Mouse (Mus musculus) forebrain, embryonic 14.5 days (tissue): ENCODE data around the gene Blcap. TPM values are rescaled to one million over a fixed set of nuclear protein-coding genes. Genes with fewer than 3 reads are reported as not detected.

Experiments used
- ATAC-seq: fragments of 200-750 bp; cut with Nextera tagmentation; 2 replicates; pipeline ENCODE4 v1.8.0; 2017; ENCODE audit warnings: mild to moderate bottlenecking, moderate library complexity
- DNase-seq: peaks from one replicate; pipeline ENCODE4 v3.0.0-alpha.2; 2015; ENCODE audit warnings: low spot score
- H3K27ac ChIP-seq: fragments of 300-500 bp; sonication (generic); 2 replicates; pipeline ENCODE4 v1.5.1; 2014; ENCODE audit warnings: low read depth, mild to moderate bottlenecking, control low read depth, low read length, moderate library complexity
- H3K27me3 ChIP-seq: fragments of 300-500 bp; sonication (generic); replicated peaks from 2 replicates; pipeline ENCODE4 v1.6.1; 2014; ENCODE audit warnings: low read length, control low read depth, mixed read lengths; ENCODE audit not compliant: control insufficient read depth, insufficient read depth
- H3K36me3 ChIP-seq: fragments of 300-500 bp; sonication (generic); 2 replicates; pipeline ENCODE4 v1.6.1; 2014; ENCODE audit warnings: low read length, control low read depth; ENCODE audit not compliant: control insufficient read depth, insufficient read depth
- H3K4me1 ChIP-seq: fragments of 300-500 bp; sonication (generic); 2 replicates; pipeline ENCODE4 v1.6.1; 2014; ENCODE audit warnings: antibody characterized with exemption, low read length, control low read depth; ENCODE audit not compliant: control insufficient read depth, insufficient read depth
- H3K4me2 ChIP-seq: fragments of 300-500 bp; sonication (generic); 2 replicates; pipeline ENCODE4 v1.6.1; 2014; ENCODE audit warnings: mild to moderate bottlenecking, control low read depth, low read length
- H3K4me3 ChIP-seq: fragments of 300-500 bp; sonication (generic); 2 replicates; pipeline ENCODE4 v1.5.1; 2014; ENCODE audit warnings: low read depth, low read length, control low read depth
- H3K9ac ChIP-seq: fragments of 300-500 bp; sonication (generic); 2 replicates; pipeline ENCODE4 v1.6.1; 2014; ENCODE audit warnings: mild to moderate bottlenecking, low read length, control low read depth, moderate library complexity
- H3K9me3 ChIP-seq: fragments of 300-500 bp; sonication (generic); replicated peaks from 2 replicates; pipeline ENCODE4 v1.6.1; 2016; ENCODE audit warnings: low read length, control low read depth, mixed read lengths; ENCODE audit not compliant: control insufficient read depth
- WGBS: fragments of 180-500 bp; shearing (Covaris S2); extraction: QIAGEN DNeasy Blood & Tissue Kit; methylation state at CpG from one replicate; pipeline ENCODE4 v1.1.7; 2014; 5-methylcytosine and 5-hydroxymethylcytosine counted together
- polyA plus RNA-seq: library from polyadenylated mRNA; unstranded; fragments of >200 nt; fragmentation: Nextera tagmentation; extraction: Ambion mirVana; gene quantifications from 2 replicates; pipeline ENCODE4 v1.2.1, GENCODE M21; 2014

Gene Blcap
- polyA plus RNA-seq, 1 experiment from 2014 or later, result 240 TPM

DNA sequence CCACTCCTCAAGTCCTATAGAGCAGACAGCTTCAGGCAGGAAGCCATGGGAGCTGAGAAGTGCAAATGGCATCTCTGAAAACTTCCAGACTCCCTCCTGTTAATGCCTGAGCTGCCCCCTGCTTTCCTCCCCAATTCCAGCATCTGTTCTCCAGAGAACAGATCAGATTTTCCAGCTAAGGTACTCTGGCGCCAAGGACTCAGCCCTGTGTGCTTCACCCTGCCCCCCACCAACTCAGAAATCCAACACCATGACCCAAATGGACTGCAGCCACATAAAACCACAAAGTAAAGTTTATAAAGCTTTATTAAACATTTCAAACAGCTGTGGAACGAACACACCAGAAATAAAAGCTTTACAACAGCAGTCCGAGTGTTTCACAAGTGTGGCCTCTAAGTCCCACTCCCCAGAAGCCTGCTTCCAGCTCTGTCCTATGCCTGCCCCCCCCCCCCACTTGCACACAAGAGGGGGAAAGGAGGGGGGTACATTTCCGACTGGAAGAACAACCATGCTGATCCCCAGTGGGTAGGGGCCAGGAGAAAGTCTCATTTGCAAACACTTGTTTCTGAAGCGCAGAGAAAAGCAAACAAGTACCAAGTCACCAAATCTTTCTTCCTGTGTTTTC, 14.9 kb downstream of the Blcap start:
- WGBS, result 74% methylated on average over 5 of the region's 5 CpGs
- H3K4me2 ChIP-seq, result no peak overlapping the region
- H3K27ac ChIP-seq, result no peak overlapping the region
- H3K9ac ChIP-seq, result no peak overlapping the region
- H3K9me3 ChIP-seq, result peaks cover 15% of the 10 kb centered on the region
- DNase-seq, result no peak
- ATAC-seq, result no peak
- no peak overlapping the region for H3K4me3 ChIP-seq
- H3K27me3 ChIP-seq, result no peaks in the 10 kb centered on the region
- H3K4me1 ChIP-seq, result peaks cover 3% of the 10 kb centered on the region; the same call in 1 of the 2 replicates
- H3K36me3 ChIP-seq, result peaks cover 27% of the 10 kb centered on the region

DNA sequence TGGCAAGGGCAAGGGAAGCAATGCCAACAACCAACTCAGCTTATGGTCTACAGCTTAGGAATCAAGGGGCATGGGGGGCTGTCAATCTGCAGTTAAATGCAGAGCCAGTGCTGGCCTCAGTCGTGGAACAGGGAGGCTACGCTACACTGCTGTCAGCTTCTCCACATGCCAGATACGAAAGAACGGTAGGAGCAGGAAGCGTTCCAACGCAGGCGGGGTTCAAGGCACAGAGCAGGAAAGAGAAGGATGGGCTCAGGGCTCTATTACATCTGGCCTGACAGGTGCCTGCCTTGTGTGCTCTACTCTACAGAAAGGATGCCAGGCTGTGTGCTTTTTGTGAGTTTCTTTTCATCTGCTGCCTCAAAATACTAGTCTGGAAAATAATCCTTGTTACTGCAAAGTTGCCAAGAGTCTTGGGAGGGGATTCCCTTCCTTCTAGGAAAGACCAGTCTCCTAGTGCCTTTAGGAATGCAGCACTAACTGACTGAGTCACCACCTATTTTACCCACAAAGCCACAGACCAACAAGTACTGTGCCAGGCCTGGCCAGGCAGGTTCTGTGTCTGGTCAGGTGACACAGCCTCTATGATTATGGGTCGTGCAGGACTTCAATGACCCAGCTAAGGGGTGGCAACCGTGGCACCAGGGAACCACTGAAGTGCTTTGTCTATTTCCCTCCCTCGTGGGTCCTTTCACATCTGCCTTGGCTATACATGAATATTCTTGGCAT, 18.8 kb downstream of the Blcap start:
- WGBS, result 73% methylated on average over 10 of the region's 10 CpGs
- 0 out of 2 replicates have a peak, but pooled peaks cover 3% of the 10 kb centered on the region for H3K4me1 ChIP-seq
- DNase-seq, result no peak
- H3K27me3 ChIP-seq, result no peaks in the 10 kb centered on the region
- no peak overlapping the region for H3K4me3 ChIP-seq
- H3K9me3 ChIP-seq, result no peaks in the 10 kb centered on the region
- no peak for ATAC-seq
- H3K36me3 ChIP-seq, result peaks cover 19% of the 10 kb centered on the region
- H3K9ac ChIP-seq, result 0 out of 2 replicates have a peak overlapping the region, but pooled peaks have one; percentile 18
- H3K27ac ChIP-seq, result peak overlapping the region; percentile 27; the same call in 1 of the 2 replicates
- H3K4me2 ChIP-seq, result no peak overlapping the region

DNA sequence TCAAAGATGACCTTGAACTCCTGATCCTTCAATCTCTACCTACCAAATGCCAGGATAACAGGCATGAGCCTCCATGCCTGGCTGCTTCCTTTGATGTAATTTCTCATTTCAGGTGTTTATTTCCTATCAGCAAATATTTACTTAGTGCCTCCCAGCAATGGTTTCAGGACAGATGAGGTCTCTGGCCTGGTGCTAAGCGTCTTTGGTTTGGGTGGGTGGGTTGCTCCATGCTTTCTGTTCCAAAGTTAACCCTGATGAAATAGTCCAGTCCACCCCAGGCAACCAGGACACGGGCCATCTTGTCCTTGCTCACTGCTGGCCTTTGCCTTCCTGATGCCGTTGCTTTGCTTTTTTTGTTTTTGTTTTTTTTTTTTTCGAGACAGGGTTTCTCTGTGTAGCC, 20.8 kb downstream of the Blcap start:
- DNase-seq, result no peak
- H3K9me3 ChIP-seq, result no peaks in the 10 kb centered on the region
- no peak overlapping the region for H3K27ac ChIP-seq
- WGBS, result 91% methylated on average over 4 of the region's 4 CpGs
- no peak for ATAC-seq
- no peak overlapping the region for H3K4me2 ChIP-seq
- H3K9ac ChIP-seq, result no peak overlapping the region
- 0 out of 2 replicates have a peak, but pooled peaks cover 7% of the 10 kb centered on the region for H3K36me3 ChIP-seq
- peaks cover 14% of the 10 kb centered on the region for H3K4me1 ChIP-seq
- no peak overlapping the region for H3K4me3 ChIP-seq
- H3K27me3 ChIP-seq, result no peaks in the 10 kb centered on the region

- no peak overlapping the region for H3K4me3 ChIP-seq
- no peaks in the 10 kb centered on the region for H3K9me3 ChIP-seq
- peak; percentile 60 for DNase-seq
- no peak overlapping the region for H3K4me2 ChIP-seq
- H3K27me3 ChIP-seq, result no peaks in the 10 kb centered on the region
- 0 out of 2 replicates have a peak overlapping the region, but pooled peaks have one; percentile 10 for H3K27ac ChIP-seq
- no peak overlapping the region for H3K9ac ChIP-seq
- peaks cover 41% of the 10 kb centered on the region for H3K4me1 ChIP-seq
- ATAC-seq, result no peak
- peaks cover 11% of the 10 kb centered on the region; the same call in 1 of the 2 replicates for H3K36me3 ChIP-seq
Measured at GRCm38 (mm10) chr2:157546686-157547085, 24.4 kb downstream of the Blcap start.

GRCm38 (mm10) chr2:157544333-157544888, 26.7 kb downstream of the Blcap start:
- Histone ChIP-seq H3K36me3 (peaks cover 11% of the 10 kb centered on the region; the same call in 1 of the 2 replicates), H3K27me3 (no peaks in the 10 kb centered on the region), H3K9me3 (no peaks in the 10 kb centered on the region), H3K4me2 (no peak overlapping the region), H3K27ac (peak overlapping the region; percentile 17; the same call in 1 of the 2 replicates), H3K9ac (no peak overlapping the region), H3K4me3 (no peak overlapping the region), H3K4me1 (peaks cover 63% of the 10 kb centered on the region)
- DNase-seq (peak; percentile 76), ATAC-seq (peak; percentile 38)
- WGBS, result 18% methylated on average over 9 of the region's 9 CpGs

DNA sequence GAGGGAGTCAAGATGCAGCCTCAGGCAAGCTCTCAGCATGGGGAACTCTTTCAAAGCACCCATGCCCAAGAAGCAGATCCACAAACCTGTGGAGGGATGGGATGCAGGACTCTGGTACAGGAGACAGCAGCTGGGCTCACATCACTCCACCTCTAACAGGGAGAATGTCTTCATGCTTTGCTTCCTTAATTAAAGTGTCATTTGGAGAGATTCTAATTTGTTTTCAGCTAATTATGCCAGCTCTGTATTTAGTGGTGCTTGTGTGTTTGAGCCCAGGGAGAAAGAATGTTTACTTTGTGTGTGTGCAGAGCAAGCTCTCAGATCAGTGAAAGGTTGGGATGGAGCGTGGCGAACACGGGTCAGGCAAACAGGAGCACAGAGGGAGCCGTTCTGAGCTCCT, 28.7 kb downstream of the Blcap start:
- WGBS, result 8% methylated on average over 4 of the region's 4 CpGs
- no peak for ATAC-seq
- no peak overlapping the region for H3K9ac ChIP-seq
- peaks cover 65% of the 10 kb centered on the region for H3K4me1 ChIP-seq
- DNase-seq, result peak; percentile 50
- no peak overlapping the region for H3K4me3 ChIP-seq
- no peaks in the 10 kb centered on the region for H3K9me3 ChIP-seq
- H3K4me2 ChIP-seq, result no peak overlapping the region
- peaks cover 4% of the 10 kb centered on the region; the same call in 1 of the 2 replicates for H3K36me3 ChIP-seq
- H3K27me3 ChIP-seq, result no peaks in the 10 kb centered on the region
- peak overlapping the region; percentile 79; the same call in 1 of the 2 replicates for H3K27ac ChIP-seq

DNA sequence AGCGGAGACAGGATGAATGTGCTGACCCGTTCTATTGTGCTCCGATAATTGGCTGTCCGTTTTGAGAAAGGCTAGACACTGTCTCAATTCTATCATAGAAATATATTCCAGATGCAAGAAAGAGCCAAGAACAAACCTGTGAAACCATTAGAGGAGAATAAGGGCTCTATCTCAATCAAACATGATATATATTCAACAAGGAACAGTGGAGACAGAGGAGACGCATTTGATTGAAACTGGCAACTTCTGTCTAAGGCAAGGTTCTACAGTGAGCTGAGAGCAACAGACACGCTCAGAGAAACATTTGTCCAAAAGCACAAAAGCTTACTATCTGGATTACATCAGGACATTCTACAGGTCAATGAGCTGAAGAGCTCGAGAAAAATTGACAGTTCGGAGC, 29.4 kb downstream of the Blcap start:
- H3K4me1 ChIP-seq, result peaks cover 73% of the 10 kb centered on the region
- no peaks in the 10 kb centered on the region for H3K27me3 ChIP-seq
- peak overlapping the region; percentile 45; the same call in 1 of the 2 replicates for H3K9ac ChIP-seq
- peak overlapping the region; percentile 28; the same call in 1 of the 2 replicates for H3K4me2 ChIP-seq
- peaks cover 4% of the 10 kb centered on the region; the same call in 1 of the 2 replicates for H3K36me3 ChIP-seq
- DNase-seq (no peak), ATAC-seq (no peak)
- WGBS, result 14% methylated on average over 8 of the region's 8 CpGs
- no peaks in the 10 kb centered on the region for H3K9me3 ChIP-seq
- no peak overlapping the region for H3K4me3 ChIP-seq
- H3K27ac ChIP-seq, result peak overlapping the region; percentile 79; the same call in 1 of the 2 replicates

- Histone ChIP-seq H3K4me3 (no peak overlapping the region), H3K9me3 (no peaks in the 10 kb centered on the region), H3K9ac (peak overlapping the region; percentile 45), H3K4me2 (peak overlapping the region; percentile 28), H3K27ac (peak overlapping the region; percentile 79), H3K27me3 (no peaks in the 10 kb centered on the region), H3K36me3 (peaks cover 4% of the 10 kb centered on the region; the same call in 1 of the 2 replicates), H3K4me1 (peaks cover 73% of the 10 kb centered on the region)
- DNase-seq (peak; percentile 78), ATAC-seq (peak; percentile 52)
- WGBS, result 3% methylated on average over 9 of the region's 9 CpGs
Measured at GRCm38 (mm10) chr2:157540953-157541569, 30.0 kb downstream of the Blcap start.
